Mouse (Mus musculus) spleen, adult 2 months (tissue): Measurements from ENCODE around the gene Flrt1.

Experiments used
- CTCF ChIP-seq: fragments of 200-500 bp; IDR thresholded peaks from 2 replicates; pipeline ENCODE4 v1.5.1; 2011; ENCODE audit warnings: mild to moderate bottlenecking, inconsistent platforms; ENCODE audit not compliant: insufficient read depth, insufficient read length, insufficient replicate concordance; ENCODE audit errors: extremely low read depth
- POLR2A ChIP-seq: fragments of 200-500 bp; IDR thresholded peaks from 2 replicates; pipeline ENCODE4 v1.6.1; 2011; ENCODE audit warnings: low read depth, low read length, inconsistent platforms

DNA sequence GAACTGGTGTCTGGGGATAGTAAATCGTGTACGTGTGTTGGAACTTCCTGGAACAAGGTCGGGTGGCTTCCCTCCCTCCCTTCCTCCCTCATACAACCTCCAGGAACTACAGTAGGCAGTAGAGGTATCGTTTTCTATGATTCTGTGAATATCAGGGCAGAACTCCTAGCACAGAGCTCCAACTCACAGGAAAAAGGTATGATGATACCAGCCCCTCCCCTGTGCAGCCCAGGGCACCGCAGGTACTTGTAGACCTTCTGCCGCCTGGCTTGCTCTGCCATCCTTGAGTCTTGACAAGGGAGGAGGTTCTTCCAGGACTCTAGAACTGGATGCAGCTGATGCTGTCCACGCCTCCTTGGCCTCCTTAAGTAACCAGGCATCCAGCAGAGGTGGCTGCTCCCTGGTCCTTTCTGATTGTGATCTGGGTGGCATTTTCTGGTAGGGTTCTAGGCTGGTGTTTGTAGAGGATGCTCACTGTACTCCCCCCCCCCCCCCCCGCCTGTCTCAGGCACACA, 38.6 kb downstream of the Flrt1 start:
- TF ChIP-seq POLR2A (no peak), CTCF (no peak)
